Mouse (Mus musculus) kidney, embryonic 16.5 days (tissue): ENCODE measurements at regions not wholly inside any gene's neighbourhood (a gene's known extent, or its start where the extent isn't known, plus 50 kb on each side); places are given as distances from the start of the nearest gene placed in this dataset.
"Not testable (repeated sequence)": the region's sequence is repeated elsewhere in the genome, so short reads cannot be mapped to it uniquely, and the experiment has no call there.

Source experiments
- ATAC-seq: fragments of 200-750 bp; cut with Nextera tagmentation; 2 replicates; pipeline ENCODE4 v1.8.0; 2017; ENCODE audit warnings: moderate TSS enrichment; ENCODE audit not compliant: low FRiP score, low TSS enrichment
- H3K27ac ChIP-seq: fragments of 300-500 bp; sonication (generic); 2 replicates; pipeline ENCODE4 v1.5.1; 2014; ENCODE audit warnings: low read length
- H3K27me3 ChIP-seq: fragments of 300-500 bp; sonication (generic); 2 replicates; pipeline ENCODE4 v1.6.1; 2014; ENCODE audit warnings: low read length, control low read depth, mixed read lengths; ENCODE audit not compliant: insufficient read depth
- H3K36me3 ChIP-seq: fragments of 300-500 bp; sonication (generic); 2 replicates; pipeline ENCODE4 v1.6.1; 2014; ENCODE audit warnings: low read length, control low read depth, mixed read lengths; ENCODE audit not compliant: insufficient read depth
- H3K4me1 ChIP-seq: fragments of 300-500 bp; sonication (generic); 2 replicates; pipeline ENCODE4 v1.6.1; 2014; ENCODE audit warnings: low read length, control low read depth, mixed read lengths; ENCODE audit not compliant: insufficient read depth
- H3K4me2 ChIP-seq: fragments of 300-500 bp; sonication (generic); replicated peaks from 2 replicates; pipeline ENCODE4 v1.6.1; 2014; ENCODE audit warnings: low read depth, low read length
- H3K4me3 ChIP-seq: fragments of 300-500 bp; sonication (generic); 2 replicates; pipeline ENCODE4 v1.5.1; 2014; ENCODE audit warnings: mild to moderate bottlenecking, low read length
- H3K9ac ChIP-seq: fragments of 300-500 bp; sonication (generic); replicated peaks from 2 replicates; pipeline ENCODE4 v1.6.1; 2014; ENCODE audit warnings: low read length
- H3K9me3 ChIP-seq: fragments of 300-500 bp; sonication (generic); 2 replicates; pipeline ENCODE4 v1.6.1; 2016; ENCODE audit warnings: low read length, control low read depth
- WGBS: fragments of 180-500 bp; shearing (Covaris S2); extraction: QIAGEN DNeasy Blood & Tissue Kit; methylation state at CpG from one replicate; pipeline ENCODE4 v1.1.7; 2014; 5-methylcytosine and 5-hydroxymethylcytosine counted together

DNA sequence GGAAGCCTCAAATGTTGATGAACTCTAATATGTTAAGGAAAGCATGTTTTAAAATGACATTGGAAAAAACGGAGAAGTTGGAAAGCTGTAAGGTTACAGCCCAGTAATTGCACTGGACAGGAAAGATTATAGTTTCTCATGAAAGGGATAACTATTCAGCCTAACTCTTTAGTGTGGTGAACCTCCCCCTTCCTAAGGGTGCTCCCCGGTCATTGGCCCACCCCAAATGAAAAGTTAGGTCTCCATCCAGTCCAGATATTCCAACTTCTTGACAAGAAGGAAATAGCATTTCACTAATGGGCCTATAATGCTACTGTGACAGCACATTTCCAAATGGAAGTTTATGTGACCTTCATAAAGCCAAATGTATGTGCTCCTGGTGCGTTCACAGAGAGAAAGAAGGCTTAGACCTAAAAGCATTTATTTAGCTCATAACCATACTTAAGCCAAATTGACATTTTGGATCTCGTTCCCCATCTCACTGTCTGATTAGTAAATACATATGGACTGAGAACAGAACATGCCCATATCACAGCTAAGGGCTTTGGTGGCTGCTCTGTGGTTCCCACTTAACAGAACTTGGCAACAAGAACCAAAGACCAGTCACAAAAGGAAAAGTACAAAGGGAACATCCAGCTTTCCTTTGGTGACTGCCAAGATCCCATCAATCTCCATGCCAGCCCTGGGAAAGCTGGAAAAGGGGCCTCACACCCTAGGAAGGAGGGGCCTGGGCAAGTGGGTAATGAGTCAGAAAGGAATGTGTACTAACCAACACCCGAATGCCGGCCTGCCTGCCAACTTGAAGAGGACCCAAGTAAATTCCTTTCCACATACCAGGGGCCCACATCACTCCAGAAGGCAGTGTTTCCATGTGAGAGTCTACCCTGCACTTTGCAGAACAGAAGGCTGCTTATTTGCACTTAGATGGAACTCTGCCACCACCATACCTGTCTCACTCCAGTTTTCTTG lies 155.1 kb upstream of the Chst7 start:
- Histone ChIP-seq H3K4me2 (no peak overlapping the region), H3K27me3 (no peaks in the 10 kb centered on the region), H3K9me3 (no peaks in the 10 kb centered on the region), H3K27ac (0 out of 2 replicates have a peak overlapping the region, but pooled peaks have one; percentile 23), H3K9ac (no peak overlapping the region), H3K36me3 (no peaks in the 10 kb centered on the region), H3K4me1 (no peaks in the 10 kb centered on the region), H3K4me3 (no peak overlapping the region)
- WGBS: 61% methylated on average over 6 of the region's 6 CpGs
- peak; percentile 77 for ATAC-seq

GRCm38 (mm10) chrX:19906646-19907371 lies 152.6 kb upstream of the Chst7 start:
- H3K4me3 ChIP-seq: no peak overlapping the region
- H3K4me1 ChIP-seq: no peaks in the 10 kb centered on the region
- no peaks in the 10 kb centered on the region for H3K9me3 ChIP-seq
- ATAC-seq: peak; percentile 74; the same call in 1 of the 2 replicates
- H3K4me2 ChIP-seq: no peak overlapping the region
- H3K27ac ChIP-seq: no peak overlapping the region
- H3K9ac ChIP-seq: no peak overlapping the region
- no peaks in the 10 kb centered on the region for H3K27me3 ChIP-seq
- no peaks in the 10 kb centered on the region for H3K36me3 ChIP-seq

GRCm38 (mm10) chrX:19917001-19917400 lies 142.4 kb upstream of the Chst7 start:
- Histone ChIP-seq H3K27ac (no peak overlapping the region), H3K9me3 (no peaks in the 10 kb centered on the region), H3K36me3 (no peaks in the 10 kb centered on the region), H3K4me3 (no peak overlapping the region), H3K4me1 (no peaks in the 10 kb centered on the region), H3K27me3 (no peaks in the 10 kb centered on the region), H3K4me2 (no peak overlapping the region), H3K9ac (no peak overlapping the region)
- WGBS: 93% methylated on average over 1 of the region's 1 CpGs
- no peak for ATAC-seq

- not testable (repeated sequence) for H3K4me1 ChIP-seq, H3K36me3 ChIP-seq, H3K4me2 ChIP-seq, ATAC-seq, H3K4me3 ChIP-seq, H3K9me3 ChIP-seq, H3K27me3 ChIP-seq, H3K9ac ChIP-seq, H3K27ac ChIP-seq
- 78% methylated on average over 3 of the region's 3 CpGs for whole genome bisulfite sequencing
Measured at GRCm38 (mm10) chrX:19929376-19929775, 130.0 kb upstream of the Chst7 start.

DNA sequence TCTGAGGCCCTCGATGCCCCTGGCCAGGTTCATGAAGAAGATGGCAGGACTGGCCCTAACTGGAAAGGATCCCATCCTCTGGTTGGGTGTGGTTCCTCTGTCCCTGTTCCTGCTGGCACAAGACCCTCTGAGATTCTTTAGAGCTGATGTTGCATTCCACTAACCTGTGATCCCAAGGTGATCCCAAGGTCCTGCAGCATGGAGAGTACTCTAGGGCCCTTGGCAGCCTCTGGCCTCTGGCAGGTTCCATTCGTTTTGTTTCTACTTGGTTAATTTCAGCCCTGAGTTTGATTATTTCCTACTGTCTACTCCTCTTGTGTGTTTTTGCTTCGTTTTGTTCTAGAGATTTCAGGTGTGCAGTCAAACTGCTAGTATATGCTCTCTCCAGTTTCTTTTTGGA lies 129.5 kb upstream of the Chst7 start:
- no peak for ATAC-seq
- 77% methylated on average over 3 of the region's 3 CpGs for WGBS
- Histone ChIP-seq H3K4me2 (no peak overlapping the region), H3K4me1 (no peaks in the 10 kb centered on the region), H3K9me3 (no peaks in the 10 kb centered on the region), H3K27ac (no peak overlapping the region), H3K9ac (no peak overlapping the region), H3K36me3 (no peaks in the 10 kb centered on the region), H3K4me3 (no peak overlapping the region), H3K27me3 (no peaks in the 10 kb centered on the region)

- Histone ChIP-seq H3K9me3 (no peaks in the 10 kb centered on the region), H3K36me3 (no peaks in the 10 kb centered on the region), H3K27ac (no peak overlapping the region), H3K27me3 (no peaks in the 10 kb centered on the region), H3K9ac (no peak overlapping the region), H3K4me3 (no peak overlapping the region), H3K4me2 (no peak overlapping the region), H3K4me1 (no peaks in the 10 kb centered on the region)
- no peak for ATAC-seq
- WGBS: 77% methylated on average over 2 of the region's 2 CpGs
Measured at GRCm38 (mm10) chrX:19943305-19943704, 116.1 kb upstream of the Chst7 start.
